Mouse (Mus musculus) ES-CJ7 (cell line): ENCODE results near the gene Medag.
A peak's percentile ranks its signal among the peaks of the same experiment; 100 is the strongest.

Source experiments
- DNase-seq: peaks from one replicate; pipeline ENCODE4 v3.0.0; 2011; ENCODE audit warnings: low read depth, low spot score

Medag gene

GRCm38 (mm10) chr5:149428810-149429255, 17.3 kb downstream of the Medag start:
- no peak for DNase-seq

GRCm38 (mm10) chr5:149429541-149429940, 18.0 kb downstream of the Medag start:
- no peak for DNase-seq

- no peak for DNase-seq
Measured at GRCm38 (mm10) chr5:149430943-149431342, 19.4 kb downstream of the Medag start.

GRCm38 (mm10) chr5:149433618-149434017, 22.1 kb downstream of the Medag start:
- no peak for DNase-seq

- peak; percentile 13 for DNase-seq
Measured at GRCm38 (mm10) chr5:149434141-149434690, 22.7 kb downstream of the Medag start.

GRCm38 (mm10) chr5:149436541-149436940, 25.0 kb downstream of the Medag start:
- DNase-seq, result no peak

GRCm38 (mm10) chr5:149437150-149437549, 25.6 kb downstream of the Medag start:
- DNase-seq, result peak; percentile 14

- DNase-seq, result peak; percentile 89
Measured at GRCm38 (mm10) chr5:149439531-149440179, 28.1 kb downstream of the Medag start, which contains the start of gene Tex26. Tex26 (plus strand) TSS chr5:149439660.

GRCm38 (mm10) chr5:149440180-149440573, 28.6 kb downstream of the Medag start:
- DNase-seq, result peak; percentile 38

GRCm38 (mm10) chr5:149441646-149442276, 30.2 kb downstream of the Medag start:
- no peak for DNase-seq

- no peak for DNase-seq
Measured at GRCm38 (mm10) chr5:149442277-149442660, 30.7 kb downstream of the Medag start.

GRCm38 (mm10) chr5:149444451-149444850, 32.9 kb downstream of the Medag start:
- no peak for DNase-seq

GRCm38 (mm10) chr5:149446495-149446894, 34.9 kb downstream of the Medag start:
- DNase-seq, result no peak

- DNase-seq, result peak; percentile 75
Measured at GRCm38 (mm10) chr5:149447733-149448132, 36.2 kb downstream of the Medag start.

- DNase-seq, result no peak
Measured at GRCm38 (mm10) chr5:149449406-149449805, 37.9 kb downstream of the Medag start.

GRCm38 (mm10) chr5:149451209-149451681, 39.7 kb downstream of the Medag start:
- DNase-seq, result no peak

GRCm38 (mm10) chr5:149454281-149454680, 42.7 kb downstream of the Medag start:
- peak; percentile 70 for DNase-seq

GRCm38 (mm10) chr5:149456544-149456943, 45.0 kb downstream of the Medag start:
- peak; percentile 58 for DNase-seq

GRCm38 (mm10) chr5:149462071-149462470, 50.5 kb downstream of the Medag start:
- no peak for DNase-seq

- no peak for DNase-seq
Measured at GRCm38 (mm10) chr5:149465305-149465704, 53.8 kb downstream of the Medag start.

GRCm38 (mm10) chr5:149474142-149474541, 62.6 kb downstream of the Medag start:
- peak; percentile 75 for DNase-seq

GRCm38 (mm10) chr5:149474701-149475468, 63.3 kb downstream of the Medag start:
- DNase-seq, result no peak
